Mouse (Mus musculus) layer of hippocampus, adult 9-11 months (tissue): ENCODE results near the gene Pygl.
A peak's percentile ranks its signal among the peaks of the same experiment; 100 is the strongest.

ENCODE experiments used
- DNase-seq: peaks from one replicate; pipeline ENCODE4 v3.0.0; 2022

Pygl gene

DNA sequence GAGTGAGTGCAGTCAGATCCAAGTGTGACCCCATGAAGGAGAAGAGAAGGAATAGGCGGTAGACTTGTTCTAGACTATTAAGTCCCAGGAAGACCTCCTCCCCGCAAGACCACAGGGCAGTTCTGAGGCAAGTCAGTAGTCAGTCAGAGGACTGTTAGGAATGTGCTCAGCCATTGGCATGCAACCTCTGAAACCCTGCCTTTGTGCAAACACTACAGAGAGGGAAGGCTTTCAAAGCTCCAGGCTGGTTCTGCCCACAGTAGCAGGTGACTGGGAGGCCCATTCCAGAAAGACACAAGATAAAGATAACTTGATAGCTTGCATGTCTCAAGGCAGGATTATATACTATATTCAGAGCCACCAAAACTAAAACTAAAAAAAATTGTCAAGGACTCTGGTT is at the start of gene Pygl:
Gene Pygl, minus strand, starts transcription at position 195 of the 400 bp plus-strand sequence.
- no peak for DNase-seq

- DNase-seq: no peak
These were observed 49.6 kb upstream of the Pygl start for GRCm38 (mm10) chr12:70280930-70281329.

- DNase-seq: no peak
These were observed 49.1 kb upstream of the Pygl start for GRCm38 (mm10) chr12:70280381-70280780.

DNA sequence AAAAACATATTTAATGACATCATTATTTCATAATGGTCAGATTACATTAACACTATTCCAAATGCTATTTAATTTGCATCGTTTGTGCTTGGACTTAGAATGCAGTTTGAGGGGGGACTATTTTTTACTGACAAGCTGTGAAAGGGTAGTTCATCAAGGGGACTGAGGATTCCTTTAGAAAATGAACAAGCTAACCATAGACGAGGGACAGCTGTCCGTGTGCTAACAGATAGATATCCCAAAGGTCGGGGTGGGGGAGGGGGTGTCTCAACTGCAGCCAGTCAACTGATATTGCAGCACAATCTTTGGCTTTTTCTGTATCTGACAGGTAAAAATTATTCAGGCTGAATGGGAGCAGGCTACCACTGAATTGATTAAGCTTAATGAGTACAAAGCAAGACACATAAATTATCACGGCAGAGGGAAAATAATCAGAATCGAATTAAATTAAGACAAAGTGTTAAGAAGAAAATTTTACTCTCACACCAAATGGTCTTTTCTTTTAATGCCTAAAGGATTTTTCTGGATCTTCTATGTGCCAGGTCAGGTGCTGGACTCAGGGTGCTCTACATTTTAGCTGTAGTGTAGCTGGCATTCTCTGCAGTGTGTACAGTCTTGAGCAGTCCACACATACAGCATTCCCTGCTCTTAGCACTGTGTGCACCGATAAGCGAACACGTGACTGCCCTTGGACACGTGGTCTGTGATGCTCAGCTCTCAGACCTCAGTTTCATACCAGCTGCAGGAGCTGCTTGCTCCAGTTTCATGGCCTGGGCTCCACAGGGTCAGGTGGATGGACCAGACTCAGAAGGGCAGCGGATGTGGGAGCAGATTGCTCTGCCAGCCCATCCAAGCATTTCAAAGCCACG is 46.0 kb upstream of the Pygl start:
- DNase-seq: no peak

DNA sequence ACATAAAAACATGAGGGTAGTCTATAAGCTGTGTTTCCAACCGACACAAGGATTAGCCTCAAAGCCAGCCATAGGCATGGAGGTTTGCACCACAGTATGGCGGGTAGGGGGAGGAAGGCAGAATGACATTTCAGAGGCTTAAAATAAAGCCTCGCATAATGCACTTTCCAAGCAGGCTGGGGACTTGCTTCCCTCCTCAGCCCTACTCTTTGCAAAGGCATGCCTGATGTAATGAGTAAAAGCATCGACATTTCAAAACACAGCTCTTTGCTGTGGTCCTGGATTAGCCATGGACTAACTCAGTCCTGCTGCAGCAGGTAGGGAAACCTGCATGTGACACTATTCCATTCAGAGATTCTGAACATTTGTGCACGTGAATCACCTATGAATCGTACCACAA is 38.4 kb upstream of the Pygl start:
- DNase-seq: no peak

DNA sequence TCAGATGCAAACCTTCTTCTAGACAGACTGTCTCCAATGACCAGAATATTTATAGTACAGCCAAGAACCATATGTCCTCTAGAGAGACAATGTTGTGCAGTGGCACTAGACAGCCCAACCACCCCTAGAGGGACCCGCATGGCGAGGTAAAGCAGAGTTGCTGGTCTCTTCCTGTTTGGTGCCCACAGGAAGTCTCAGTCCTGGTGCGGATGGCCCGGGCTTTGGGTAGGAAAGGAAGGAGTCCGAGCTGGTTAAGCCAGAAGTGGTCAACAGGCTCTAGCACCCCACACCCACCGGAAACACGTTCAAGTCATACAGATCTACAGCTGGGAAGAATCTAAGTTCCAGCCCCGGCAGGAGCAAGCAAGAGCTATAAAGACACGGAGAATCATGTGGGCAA is 36.0 kb upstream of the Pygl start:
- no peak for DNase-seq

GRCm38 (mm10) chr12:70266494-70266931 is 35.2 kb upstream of the Pygl start:
- no peak for DNase-seq

- DNase-seq: no peak
These were observed 32.4 kb upstream of the Pygl start for GRCm38 (mm10) chr12:70263721-70264120.

DNA sequence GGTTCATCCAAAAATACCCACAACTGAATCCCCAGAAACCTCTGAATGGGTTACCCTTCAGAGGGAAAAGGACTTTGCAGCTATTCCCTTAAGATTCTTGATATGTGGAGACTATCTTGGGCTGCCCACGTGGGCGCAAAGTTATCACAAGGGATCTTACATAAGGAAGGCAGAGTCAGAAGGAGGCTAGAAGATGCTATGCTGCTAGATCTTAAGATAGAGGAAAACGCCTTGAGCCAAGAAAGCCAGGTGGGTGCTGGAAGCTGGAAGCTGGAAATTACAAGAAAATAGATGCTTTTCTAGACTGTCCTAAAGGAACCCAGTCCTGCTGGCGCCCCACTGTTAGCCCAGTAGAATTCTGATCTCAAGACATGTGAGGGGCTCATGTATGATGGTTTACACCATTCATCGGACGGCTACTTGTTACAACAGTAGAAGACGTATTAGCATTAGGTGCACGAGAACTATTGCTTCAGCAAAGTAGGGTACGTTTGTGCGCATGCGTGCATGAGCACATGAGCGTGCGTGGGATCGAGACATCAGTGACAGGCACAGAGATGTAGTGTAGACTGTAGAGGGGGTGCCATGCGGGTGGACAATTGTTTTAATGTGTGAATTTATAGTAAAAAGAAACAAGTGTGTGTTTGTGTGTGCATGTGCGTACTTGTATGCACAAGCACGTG is 31.1 kb upstream of the Pygl start:
- peak; percentile 57 for DNase-seq

DNA sequence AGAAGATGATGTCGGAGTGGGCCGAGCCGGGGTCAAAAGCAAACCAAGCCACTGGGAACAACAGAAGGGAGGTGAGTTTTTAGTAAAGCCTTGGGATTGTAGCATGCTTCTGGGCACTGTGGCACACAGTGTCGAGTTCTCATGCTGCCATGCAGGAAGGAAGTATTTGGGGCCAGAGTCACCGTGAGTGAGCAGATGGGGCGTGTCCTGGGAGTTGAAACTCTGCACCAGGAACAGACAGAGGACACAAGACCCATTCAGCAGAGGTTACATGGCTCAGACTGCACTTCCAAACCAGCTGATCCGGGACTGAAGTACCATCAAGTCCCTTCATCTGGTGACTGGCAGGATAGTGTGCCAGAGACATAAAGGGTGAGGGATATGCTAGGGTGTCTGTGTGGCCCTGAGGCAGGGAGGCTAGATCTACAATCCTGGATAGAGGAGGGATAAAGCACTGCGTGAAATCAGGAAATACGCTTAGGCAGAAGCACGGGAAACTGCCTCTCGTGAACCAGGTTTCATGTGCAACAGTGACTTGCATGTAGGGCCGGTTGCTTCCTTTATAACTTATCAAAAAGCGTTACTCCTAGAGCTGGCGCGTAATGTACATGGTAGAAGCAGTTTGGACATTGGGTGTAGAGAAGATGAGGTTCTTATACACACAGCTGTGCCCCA is 20.1 kb upstream of the Pygl start:
- no peak for DNase-seq

DNA sequence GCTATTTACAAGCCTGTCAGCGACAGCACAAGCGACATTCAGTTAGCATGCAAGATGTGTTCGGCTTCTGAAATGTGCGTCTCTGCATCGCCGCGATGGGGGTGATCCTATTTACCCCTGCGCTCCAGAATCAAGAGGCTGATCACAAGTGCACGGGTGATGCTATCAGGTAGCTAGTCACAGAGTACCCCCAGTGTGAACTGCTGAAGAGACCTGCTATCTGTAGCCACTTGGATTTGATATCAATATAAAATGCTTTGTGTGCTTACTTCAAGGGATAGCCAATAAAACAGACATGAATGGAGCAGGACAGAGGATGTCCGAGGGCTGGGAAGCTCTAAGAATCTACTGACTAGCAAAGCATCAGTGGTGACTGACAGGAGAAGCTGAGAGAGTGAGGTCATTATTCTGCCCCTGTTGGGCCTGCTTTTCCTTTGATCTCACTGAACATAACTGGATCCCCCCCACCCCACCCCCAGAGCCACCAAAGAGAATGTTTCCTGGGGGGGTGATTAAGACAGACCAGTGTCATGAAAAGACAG is 18.4 kb upstream of the Pygl start:
- no peak for DNase-seq

DNA sequence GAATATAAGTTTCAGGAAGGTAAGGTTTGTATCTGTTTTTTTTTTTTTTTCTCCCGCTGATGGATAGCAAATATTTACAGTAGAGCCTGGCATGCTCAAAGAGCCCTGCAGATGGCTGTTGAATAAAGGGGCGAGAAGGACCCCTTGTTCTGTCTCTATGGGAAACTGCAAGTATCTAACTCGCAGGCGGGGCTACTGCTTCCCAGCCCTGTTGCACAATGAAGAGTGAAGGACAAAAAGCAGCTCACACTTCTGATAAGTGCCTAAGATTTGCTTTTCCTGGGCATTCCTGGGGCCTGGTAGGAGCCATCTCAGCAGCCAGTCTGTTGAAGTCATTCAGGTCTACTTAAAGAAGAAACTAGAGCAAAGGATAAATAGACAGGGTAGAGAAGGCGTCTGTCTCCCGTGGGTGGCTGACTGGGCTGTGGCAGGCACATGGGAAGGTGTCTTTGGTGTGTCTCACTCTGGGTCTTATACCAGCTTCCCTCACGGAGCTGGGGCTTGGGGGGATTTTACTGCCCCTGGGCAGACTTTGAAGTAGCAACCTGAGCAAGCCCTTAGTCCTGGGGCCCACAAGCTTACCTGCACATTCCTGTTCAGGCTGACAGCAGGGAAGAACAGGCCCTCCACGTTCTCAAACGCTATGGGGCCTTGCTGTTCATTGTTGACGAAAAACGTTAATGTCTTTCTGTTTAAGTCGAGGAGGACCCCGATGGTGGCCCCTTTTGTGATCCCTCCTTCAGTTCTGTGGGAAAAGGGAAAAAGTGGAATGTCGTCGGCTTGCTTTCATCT is 16.6 kb upstream of the Pygl start:
- no peak for DNase-seq

GRCm38 (mm10) chr12:70242550-70242949 is 11.3 kb upstream of the Pygl start:
- DNase-seq: peak; percentile 69

DNA sequence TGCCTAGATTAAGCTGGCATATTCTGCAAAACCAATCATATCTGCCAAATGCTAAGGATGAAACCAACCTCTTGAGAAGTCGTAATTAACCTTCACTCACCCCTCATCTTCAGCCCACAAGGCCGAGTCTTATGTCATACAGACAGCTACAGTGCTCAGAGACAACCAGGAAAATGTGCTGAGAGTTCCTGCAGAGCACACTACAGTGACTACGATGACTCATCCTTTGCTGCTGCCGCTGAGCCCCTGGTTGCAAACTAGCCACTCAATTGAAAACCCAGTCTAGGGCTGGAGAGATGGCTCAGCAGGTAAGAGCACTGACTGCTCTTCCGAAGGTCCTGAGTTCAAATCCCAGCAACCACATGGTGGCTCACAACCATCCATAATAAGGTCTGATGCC is 8.5 kb upstream of the Pygl start:
- DNase-seq: no peak

DNA sequence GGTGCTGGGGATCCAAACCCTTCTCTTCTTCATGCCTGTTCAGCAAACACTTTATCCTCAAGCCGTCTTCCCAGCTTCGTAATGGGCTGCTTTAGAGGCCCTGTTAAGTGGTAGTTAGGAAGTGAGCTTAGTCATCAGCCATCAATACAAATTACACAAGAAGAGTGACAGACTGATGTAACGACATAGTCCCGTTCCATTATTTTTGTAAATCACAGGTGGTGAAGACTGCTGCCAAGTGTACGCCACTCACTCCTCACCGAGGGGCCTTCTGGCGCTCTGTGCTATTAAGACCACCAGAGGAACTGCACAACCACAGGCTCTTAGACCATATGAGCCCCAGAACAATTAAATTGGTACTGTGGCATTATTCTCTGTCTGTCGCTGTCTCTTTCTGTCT is 7.3 kb upstream of the Pygl start:
- DNase-seq: no peak

DNA sequence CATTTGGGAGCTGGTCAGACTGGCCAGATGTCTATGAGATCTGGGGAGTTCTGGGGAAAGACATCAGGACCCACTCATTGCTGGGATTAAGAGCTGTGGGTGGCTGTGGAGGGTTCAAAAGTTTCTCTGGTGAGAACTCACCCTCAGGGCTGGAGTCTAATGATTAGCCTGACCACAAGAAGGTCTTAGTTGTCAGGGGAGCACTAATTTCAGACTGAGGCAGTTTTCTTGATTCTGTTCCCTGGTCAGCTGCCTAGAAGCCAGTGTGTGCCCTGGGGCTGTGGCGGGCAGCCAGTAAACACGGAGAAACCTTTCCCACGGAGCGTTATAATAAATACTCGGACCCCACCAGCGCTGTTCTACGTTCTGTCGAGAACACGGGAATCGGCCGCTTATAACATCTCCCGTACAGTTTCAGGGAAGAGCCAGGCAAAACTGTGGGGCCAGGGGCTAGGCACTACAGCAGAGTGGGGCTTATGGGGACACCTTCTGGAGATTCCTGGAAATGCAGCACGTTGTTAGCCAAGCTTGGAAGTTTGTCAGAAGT is 3.7 kb upstream of the Pygl start:
- no peak for DNase-seq

DNA sequence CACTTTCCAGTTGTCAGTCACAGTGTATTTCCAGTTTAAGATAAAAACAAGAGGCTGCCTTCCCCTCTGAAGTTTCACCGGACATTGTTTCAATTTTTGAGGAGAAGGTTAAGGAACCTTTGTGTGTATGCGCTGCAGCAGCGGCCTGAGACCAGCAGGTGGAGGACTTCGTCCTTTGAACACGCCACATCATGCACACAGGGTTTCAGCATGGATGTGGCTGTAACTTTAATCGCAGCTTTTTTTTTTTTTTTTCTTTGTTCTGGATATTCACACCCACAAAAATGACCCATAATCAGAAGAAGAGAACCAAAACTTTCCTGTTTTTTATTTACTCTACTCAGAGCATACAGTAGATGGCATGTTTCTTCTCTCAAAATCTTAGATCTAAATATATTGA is 3.1 kb upstream of the Pygl start:
- DNase-seq: no peak

DNA sequence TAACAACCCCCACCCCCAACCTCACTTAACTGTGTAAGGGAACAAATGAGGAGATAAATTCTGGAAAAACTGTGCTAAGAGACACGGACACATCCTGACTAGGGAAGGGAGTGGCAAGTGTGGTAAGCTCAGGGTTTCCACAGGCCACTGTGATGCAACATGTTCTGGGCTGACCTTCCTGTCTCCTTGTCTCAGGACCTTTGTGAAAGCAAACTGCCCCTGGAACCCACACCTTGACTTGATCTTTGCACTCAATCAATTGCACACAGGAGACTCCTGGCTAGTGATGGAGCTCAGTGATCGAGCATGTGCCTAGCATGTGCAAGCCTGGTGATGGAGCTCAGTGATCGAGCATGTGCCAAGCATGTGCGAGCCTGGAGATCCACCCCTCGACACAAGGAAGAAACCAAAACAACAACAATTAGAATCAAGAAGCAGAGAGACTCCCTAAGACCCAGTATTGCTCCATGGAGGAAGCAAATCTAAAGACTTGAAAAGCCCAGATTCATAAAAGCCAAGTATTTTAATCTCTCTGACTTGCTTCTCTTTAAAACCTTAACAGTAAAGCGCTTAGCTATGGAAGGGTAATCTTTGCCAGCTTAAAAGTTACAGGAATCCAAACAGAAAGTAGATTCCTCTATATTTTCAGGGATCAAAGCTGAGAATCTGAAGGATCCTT is 2.5 kb upstream of the Pygl start:
- DNase-seq: no peak

- DNase-seq: no peak
These were observed 794 bp upstream of the Pygl start for GRCm38 (mm10) chr12:70232020-70232544.

DNA sequence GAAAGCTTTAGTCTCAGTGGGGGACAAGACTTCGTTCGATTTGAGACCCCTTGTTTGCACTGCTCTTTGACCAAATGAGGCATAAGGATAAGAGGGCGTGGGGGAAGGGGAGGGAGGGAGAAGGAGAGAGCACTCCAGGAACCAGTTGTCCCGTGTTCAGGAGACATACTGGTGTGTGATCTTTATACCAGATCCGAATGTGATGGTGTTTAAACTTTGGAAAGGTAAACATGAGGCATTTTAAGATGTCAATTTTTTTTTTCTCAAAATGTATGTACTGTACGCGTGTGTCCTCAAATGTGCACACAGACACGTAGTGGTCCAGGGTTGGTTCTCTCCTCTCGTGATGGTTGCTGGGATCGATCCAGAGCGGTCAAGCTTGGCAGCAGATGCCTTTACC is 3.1 kb downstream of the Pygl start:
- DNase-seq: no peak

GRCm38 (mm10) chr12:70227121-70227932 is 4.0 kb downstream of the Pygl start:
- peak; percentile 53 for DNase-seq
